Mouse (Mus musculus): ENCODE measurements around the gene Gramd1a. TPM values are rescaled to one million over a fixed set of nuclear protein-coding genes. Genes with fewer than 3 reads are reported as not detected.

The Gramd1a gene
- polyA plus RNA-seq, 1 experiment from 2014 or later = 86.9 TPM

GRCm38 (mm10) chr7:31148086-31148485 is 7.6 kb downstream of the Gramd1a start:
- no peaks in the 10 kb centered on the region for H3K9me3 ChIP-seq (ENCODE audit: control insufficient read depth, low read length)
- no peak overlapping the region for H3K9ac ChIP-seq (ENCODE audit: low read length)
- H3K36me3 ChIP-seq (ENCODE audit: control insufficient read depth, insufficient read depth, low read length) = peaks cover 5% of the 10 kb centered on the region
- H3K4me1 ChIP-seq (ENCODE audit: control insufficient read depth, insufficient read depth, low read length) = peaks cover 21% of the 10 kb centered on the region
- DNase-seq (ENCODE audit: low spot score) (no peak), ATAC-seq (ENCODE audit: insufficient number of reproducible peaks, low FRiP score, low TSS enrichment, low read depth) (no peak)
- peak overlapping the region; percentile 65; the same call in 1 of the 2 replicates for H3K27ac ChIP-seq (replicated peaks; ENCODE audit: low read depth, low read length)
- WGBS = 73% methylated on average over 3 of the region's 3 CpGs
- H3K27me3 ChIP-seq (ENCODE audit: control insufficient read depth, insufficient read depth, low read length) = no peaks in the 10 kb centered on the region
- H3K4me3 ChIP-seq (ENCODE audit: low read depth, low read length) = peak overlapping the region; percentile 91; the same call in 1 of the 2 replicates
- H3K4me2 ChIP-seq (ENCODE audit: low read depth, severe bottlenecking) = peak overlapping the region; percentile 76

GRCm38 (mm10) chr7:31145596-31146160 is 10.0 kb downstream of the Gramd1a start:
- Histone ChIP-seq H3K4me2 (ENCODE audit: low read depth, severe bottlenecking) (no peak overlapping the region), H3K4me3 (ENCODE audit: low read depth, low read length) (no peak overlapping the region), H3K9ac (ENCODE audit: low read length) (no peak overlapping the region), H3K27ac (replicated peaks; ENCODE audit: low read depth, low read length) (no peak overlapping the region), H3K4me1 (ENCODE audit: control insufficient read depth, insufficient read depth, low read length) (peaks cover 13% of the 10 kb centered on the region), H3K27me3 (ENCODE audit: control insufficient read depth, insufficient read depth, low read length) (no peaks in the 10 kb centered on the region), H3K9me3 (ENCODE audit: control insufficient read depth, low read length) (no peaks in the 10 kb centered on the region), H3K36me3 (ENCODE audit: control insufficient read depth, insufficient read depth, low read length) (peaks cover 27% of the 10 kb centered on the region)
- DNase-seq (ENCODE audit: low spot score) (no peak), ATAC-seq (ENCODE audit: insufficient number of reproducible peaks, low FRiP score, low TSS enrichment, low read depth) (no peak)
- WGBS = 31% methylated on average over 12 of the region's 12 CpGs

- Histone ChIP-seq H3K27ac (replicated peaks; ENCODE audit: low read depth, low read length) (no peak overlapping the region), H3K27me3 (ENCODE audit: control insufficient read depth, insufficient read depth, low read length) (no peaks in the 10 kb centered on the region), H3K4me2 (ENCODE audit: low read depth, severe bottlenecking) (no peak overlapping the region), H3K9me3 (ENCODE audit: control insufficient read depth, low read length) (no peaks in the 10 kb centered on the region), H3K4me1 (ENCODE audit: control insufficient read depth, insufficient read depth, low read length) (peaks cover 13% of the 10 kb centered on the region), H3K4me3 (ENCODE audit: low read depth, low read length) (no peak overlapping the region), H3K9ac (ENCODE audit: low read length) (no peak overlapping the region), H3K36me3 (ENCODE audit: control insufficient read depth, insufficient read depth, low read length) (peaks cover 32% of the 10 kb centered on the region)
- 95% methylated on average over 16 of the region's 16 CpGs for WGBS
- no peak for DNase-seq (ENCODE audit: low spot score)
- no peak for ATAC-seq (ENCODE audit: insufficient number of reproducible peaks, low FRiP score, low TSS enrichment, low read depth)
These were observed 10.8 kb downstream of the Gramd1a start for GRCm38 (mm10) chr7:31144886-31145285.

GRCm38 (mm10) chr7:31140941-31141340 is 14.8 kb downstream of the Gramd1a start:
- no peak for ATAC-seq (ENCODE audit: insufficient number of reproducible peaks, low FRiP score, low TSS enrichment, low read depth)
- H3K9ac ChIP-seq (ENCODE audit: low read length) = no peak overlapping the region
- H3K4me1 ChIP-seq (ENCODE audit: control insufficient read depth, insufficient read depth, low read length) = no peaks in the 10 kb centered on the region
- no peak overlapping the region for H3K4me3 ChIP-seq (ENCODE audit: low read depth, low read length)
- H3K9me3 ChIP-seq (ENCODE audit: control insufficient read depth, low read length) = no peaks in the 10 kb centered on the region
- no peak for DNase-seq (ENCODE audit: low spot score)
- no peak overlapping the region for H3K4me2 ChIP-seq (ENCODE audit: low read depth, severe bottlenecking)
- 94% methylated on average over 10 of the region's 10 CpGs for whole genome bisulfite sequencing
- H3K27ac ChIP-seq (replicated peaks; ENCODE audit: low read depth, low read length) = no peak overlapping the region
- no peaks in the 10 kb centered on the region for H3K27me3 ChIP-seq (ENCODE audit: control insufficient read depth, insufficient read depth, low read length)
- H3K36me3 ChIP-seq (ENCODE audit: control insufficient read depth, insufficient read depth, low read length) = peaks cover 61% of the 10 kb centered on the region

- Histone ChIP-seq H3K9me3 (ENCODE audit: control insufficient read depth, low read length) (no peaks in the 10 kb centered on the region), H3K36me3 (ENCODE audit: control insufficient read depth, insufficient read depth, low read length) (peaks cover 68% of the 10 kb centered on the region), H3K27me3 (ENCODE audit: control insufficient read depth, insufficient read depth, low read length) (no peaks in the 10 kb centered on the region), H3K4me1 (ENCODE audit: control insufficient read depth, insufficient read depth, low read length) (no peaks in the 10 kb centered on the region), H3K27ac (replicated peaks; ENCODE audit: low read depth, low read length) (no peak overlapping the region), H3K4me3 (ENCODE audit: low read depth, low read length) (no peak overlapping the region), H3K4me2 (ENCODE audit: low read depth, severe bottlenecking) (no peak overlapping the region), H3K9ac (ENCODE audit: low read length) (no peak overlapping the region)
- WGBS = 89% methylated on average over 4 of the region's 4 CpGs
- no peak for ATAC-seq (ENCODE audit: insufficient number of reproducible peaks, low FRiP score, low TSS enrichment, low read depth)
- DNase-seq (ENCODE audit: low spot score) = no peak
These were observed 15.4 kb downstream of the Gramd1a start for GRCm38 (mm10) chr7:31140302-31140701.

GRCm38 (mm10) chr7:31139765-31140164 is 15.9 kb downstream of the Gramd1a start:
- Histone ChIP-seq H3K27ac (replicated peaks; ENCODE audit: low read depth, low read length) (no peak overlapping the region), H3K9ac (ENCODE audit: low read length) (no peak overlapping the region), H3K27me3 (ENCODE audit: control insufficient read depth, insufficient read depth, low read length) (no peaks in the 10 kb centered on the region), H3K4me3 (ENCODE audit: low read depth, low read length) (no peak overlapping the region), H3K36me3 (ENCODE audit: control insufficient read depth, insufficient read depth, low read length) (peaks cover 69% of the 10 kb centered on the region), H3K4me1 (ENCODE audit: control insufficient read depth, insufficient read depth, low read length) (no peaks in the 10 kb centered on the region), H3K4me2 (ENCODE audit: low read depth, severe bottlenecking) (no peak overlapping the region), H3K9me3 (ENCODE audit: control insufficient read depth, low read length) (no peaks in the 10 kb centered on the region)
- peak; percentile 69 for DNase-seq (ENCODE audit: low spot score)
- WGBS = 75% methylated on average over 5 of the region's 5 CpGs
- no peak for ATAC-seq (ENCODE audit: insufficient number of reproducible peaks, low FRiP score, low TSS enrichment, low read depth)

- Histone ChIP-seq H3K4me2 (ENCODE audit: low read depth, severe bottlenecking) (no peak overlapping the region), H3K4me3 (ENCODE audit: low read depth, low read length) (no peak overlapping the region), H3K36me3 (ENCODE audit: control insufficient read depth, insufficient read depth, low read length) (peaks cover 69% of the 10 kb centered on the region), H3K4me1 (ENCODE audit: control insufficient read depth, insufficient read depth, low read length) (no peaks in the 10 kb centered on the region), H3K9ac (ENCODE audit: low read length) (no peak overlapping the region), H3K27me3 (ENCODE audit: control insufficient read depth, insufficient read depth, low read length) (no peaks in the 10 kb centered on the region), H3K27ac (replicated peaks; ENCODE audit: low read depth, low read length) (no peak overlapping the region), H3K9me3 (ENCODE audit: control insufficient read depth, low read length) (no peaks in the 10 kb centered on the region)
- WGBS = 99% methylated on average over 10 of the region's 10 CpGs
- DNase-seq (ENCODE audit: low spot score) (no peak), ATAC-seq (ENCODE audit: insufficient number of reproducible peaks, low FRiP score, low TSS enrichment, low read depth) (no peak)
These were observed 20.0 kb downstream of the Gramd1a start for GRCm38 (mm10) chr7:31135717-31136116.

- Histone ChIP-seq H3K9ac (ENCODE audit: low read length) (no peak overlapping the region), H3K27ac (replicated peaks; ENCODE audit: low read depth, low read length) (no peak overlapping the region), H3K4me1 (ENCODE audit: control insufficient read depth, insufficient read depth, low read length) (peaks cover 4% of the 10 kb centered on the region; the same call in 1 of the 2 replicates), H3K9me3 (ENCODE audit: control insufficient read depth, low read length) (no peaks in the 10 kb centered on the region), H3K4me2 (ENCODE audit: low read depth, severe bottlenecking) (no peak overlapping the region), H3K36me3 (ENCODE audit: control insufficient read depth, insufficient read depth, low read length) (peaks cover 49% of the 10 kb centered on the region), H3K27me3 (ENCODE audit: control insufficient read depth, insufficient read depth, low read length) (peaks cover 11% of the 10 kb centered on the region), H3K4me3 (ENCODE audit: low read depth, low read length) (no peak overlapping the region)
- 93% methylated on average over 4 of the region's 4 CpGs for WGBS
- no peak for ATAC-seq (ENCODE audit: insufficient number of reproducible peaks, low FRiP score, low TSS enrichment, low read depth)
- no peak for DNase-seq (ENCODE audit: low spot score)
These were observed 23.8 kb downstream of the Gramd1a start for GRCm38 (mm10) chr7:31131866-31132265.

- Histone ChIP-seq H3K27ac (replicated peaks; ENCODE audit: low read depth, low read length) (no peak overlapping the region), H3K4me3 (ENCODE audit: low read depth, low read length) (no peak overlapping the region), H3K9ac (ENCODE audit: low read length) (no peak overlapping the region), H3K36me3 (ENCODE audit: control insufficient read depth, insufficient read depth, low read length) (peaks cover 42% of the 10 kb centered on the region), H3K9me3 (ENCODE audit: control insufficient read depth, low read length) (no peaks in the 10 kb centered on the region), H3K4me2 (ENCODE audit: low read depth, severe bottlenecking) (no peak overlapping the region), H3K27me3 (ENCODE audit: control insufficient read depth, insufficient read depth, low read length) (peaks cover 21% of the 10 kb centered on the region), H3K4me1 (ENCODE audit: control insufficient read depth, insufficient read depth, low read length) (peaks cover 4% of the 10 kb centered on the region; the same call in 1 of the 2 replicates)
- WGBS = 40% methylated on average over 4 of the region's 4 CpGs
- DNase-seq (ENCODE audit: low spot score) (peak; percentile 54), ATAC-seq (ENCODE audit: insufficient number of reproducible peaks, low FRiP score, low TSS enrichment, low read depth) (no peak)
These were observed 24.9 kb downstream of the Gramd1a start for GRCm38 (mm10) chr7:31130841-31131240.
